Mouse (Mus musculus): ENCODE measurements around the gene Nat8f2. TPM values are rescaled to one million over a fixed set of nuclear protein-coding genes. Genes with fewer than 3 reads are reported as not detected.

The Nat8f2 gene
- total and polyA plus RNA-seq, 2 experiments from 2014 or later = 0.06 TPM; not detected in 1

DNA sequence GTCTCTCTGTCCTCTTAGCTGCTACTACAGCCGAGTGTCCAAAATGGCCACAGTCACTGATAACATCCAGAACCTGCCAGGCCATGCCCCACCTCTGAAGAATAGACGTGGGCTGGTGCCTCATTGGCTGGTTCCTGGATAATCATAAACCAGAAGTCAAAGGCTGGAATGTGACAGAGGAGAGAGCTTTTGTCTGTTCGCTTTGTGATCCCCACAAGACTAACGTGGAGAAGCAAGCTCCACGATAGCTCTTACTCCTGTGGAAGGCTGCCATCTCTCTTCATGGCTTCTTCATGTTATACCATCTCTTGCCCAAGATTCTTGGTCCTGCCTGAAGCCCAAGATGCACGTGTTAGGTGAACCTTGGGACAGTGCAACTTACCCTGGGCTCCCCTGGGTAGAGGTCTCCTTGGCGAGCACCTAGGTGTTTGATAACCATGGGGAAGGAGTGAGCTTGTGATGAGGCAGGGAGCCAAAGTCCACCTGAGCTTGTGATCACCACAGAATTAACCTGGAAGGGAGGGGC, 37.1 kb downstream of the Nat8f2 start, which contains the start of gene Nat8:
Gene Nat8, minus strand, starts transcription at position 287 of the 526 bp plus-strand sequence.
- Histone ChIP-seq H3K36me3 (ENCODE audit: insufficient read depth, low read length) (no peaks in the 10 kb centered on the region), H3K9me3 (ENCODE audit: low read length) (no peaks in the 10 kb centered on the region), H3K9ac (replicated peaks; ENCODE audit: low read length, poor library complexity, severe bottlenecking) (no peak within 1 kb of the TSS), H3K27ac (ENCODE audit: low read depth, low read length) (no peak within 1 kb of the TSS), H3K4me3 (ENCODE audit: low read depth, low read length) (no peak within 1 kb of the TSS), H3K27me3 (ENCODE audit: insufficient read depth, low read length) (no peaks in the 10 kb centered on the region), H3K4me1 (ENCODE audit: insufficient read depth, low read length) (no peaks in the 10 kb centered on the region), H3K4me2 (ENCODE audit: low read depth, low read length, poor library complexity, severe bottlenecking) (no peak within 1 kb of the TSS)
- ATAC-seq (ENCODE audit: low FRiP score) = no peak
- WGBS = 84% methylated on average over 7 of the region's 7 CpGs
- TF ChIP-seq CTCF (IDR thresholded peaks at IDR 0.05) = no peak
- DNase-seq (ENCODE audit: low spot score) = no peak

DNA sequence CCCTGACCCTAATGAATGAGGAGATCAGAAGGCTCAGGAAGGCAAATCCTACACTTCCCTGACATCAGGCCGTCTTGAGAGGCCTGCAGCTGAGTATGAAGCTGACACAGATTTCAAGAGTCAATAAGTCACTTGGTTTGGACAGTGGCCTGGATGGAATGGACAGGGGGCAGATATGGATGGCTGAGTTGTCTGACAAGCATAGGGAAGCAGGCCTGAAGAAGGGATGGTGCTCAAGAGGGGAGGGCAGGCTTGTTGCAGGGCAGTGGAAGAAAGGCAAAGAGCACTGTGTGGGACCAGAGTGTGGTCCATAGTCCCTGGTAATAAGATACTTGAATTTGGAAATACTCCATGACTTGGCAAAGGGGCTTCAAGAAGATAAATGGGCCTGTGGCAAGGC, 39.5 kb downstream of the Nat8f2 start:
- H3K4me1 ChIP-seq (ENCODE audit: insufficient read depth, low read length) = no peaks in the 10 kb centered on the region
- H3K4me2 ChIP-seq (ENCODE audit: low read depth, low read length, poor library complexity, severe bottlenecking) = no peak overlapping the region
- TF ChIP-seq CTCF (IDR thresholded peaks at IDR 0.05) = no peak
- H3K9me3 ChIP-seq (ENCODE audit: low read length) = no peaks in the 10 kb centered on the region
- no peak overlapping the region for H3K9ac ChIP-seq (replicated peaks; ENCODE audit: low read length, poor library complexity, severe bottlenecking)
- no peaks in the 10 kb centered on the region for H3K27me3 ChIP-seq (ENCODE audit: insufficient read depth, low read length)
- no peak for ATAC-seq (ENCODE audit: low FRiP score)
- no peaks in the 10 kb centered on the region for H3K36me3 ChIP-seq (ENCODE audit: insufficient read depth, low read length)
- no peak overlapping the region for H3K27ac ChIP-seq (ENCODE audit: low read depth, low read length)
- WGBS = 60% methylated on average over 1 of the region's 1 CpGs
- H3K4me3 ChIP-seq (ENCODE audit: low read depth, low read length) = no peak overlapping the region
- DNase-seq (ENCODE audit: low spot score) = no peak

DNA sequence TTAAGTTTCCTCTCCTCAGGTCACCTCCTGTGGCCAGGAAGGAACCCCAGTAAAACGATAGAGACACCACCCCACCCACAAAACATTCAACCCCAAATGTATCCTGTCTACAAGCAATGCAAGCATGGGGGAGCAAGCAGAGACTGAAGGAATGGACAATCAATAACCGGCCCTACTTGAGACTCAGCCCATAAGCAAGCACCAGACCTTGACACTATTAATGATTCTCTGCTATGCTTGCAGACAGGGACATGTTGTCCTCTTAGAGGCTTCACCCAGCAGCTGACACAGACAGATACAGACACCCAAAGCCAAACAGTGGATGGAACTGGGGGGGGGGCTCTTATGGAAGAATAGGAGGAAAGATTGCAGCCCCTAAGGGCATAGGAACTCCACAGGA, 43.1 kb downstream of the Nat8f2 start:
- Histone ChIP-seq H3K4me1 (ENCODE audit: insufficient read depth, low read length) (no peaks in the 10 kb centered on the region), H3K4me2 (ENCODE audit: low read depth, low read length, poor library complexity, severe bottlenecking) (no peak overlapping the region), H3K27me3 (ENCODE audit: insufficient read depth, low read length) (no peaks in the 10 kb centered on the region), H3K36me3 (ENCODE audit: insufficient read depth, low read length) (no peaks in the 10 kb centered on the region), H3K9ac (replicated peaks; ENCODE audit: low read length, poor library complexity, severe bottlenecking) (no peak overlapping the region), H3K4me3 (ENCODE audit: low read depth, low read length) (no peak overlapping the region), H3K27ac (ENCODE audit: low read depth, low read length) (no peak overlapping the region), H3K9me3 (ENCODE audit: low read length) (no peaks in the 10 kb centered on the region)
- DNase-seq (ENCODE audit: low spot score) (no peak), ATAC-seq (ENCODE audit: low FRiP score) (no peak)
- TF ChIP-seq CTCF (IDR thresholded peaks at IDR 0.05) = no peak
- WGBS = 91% methylated on average over 2 of the region's 2 CpGs

DNA sequence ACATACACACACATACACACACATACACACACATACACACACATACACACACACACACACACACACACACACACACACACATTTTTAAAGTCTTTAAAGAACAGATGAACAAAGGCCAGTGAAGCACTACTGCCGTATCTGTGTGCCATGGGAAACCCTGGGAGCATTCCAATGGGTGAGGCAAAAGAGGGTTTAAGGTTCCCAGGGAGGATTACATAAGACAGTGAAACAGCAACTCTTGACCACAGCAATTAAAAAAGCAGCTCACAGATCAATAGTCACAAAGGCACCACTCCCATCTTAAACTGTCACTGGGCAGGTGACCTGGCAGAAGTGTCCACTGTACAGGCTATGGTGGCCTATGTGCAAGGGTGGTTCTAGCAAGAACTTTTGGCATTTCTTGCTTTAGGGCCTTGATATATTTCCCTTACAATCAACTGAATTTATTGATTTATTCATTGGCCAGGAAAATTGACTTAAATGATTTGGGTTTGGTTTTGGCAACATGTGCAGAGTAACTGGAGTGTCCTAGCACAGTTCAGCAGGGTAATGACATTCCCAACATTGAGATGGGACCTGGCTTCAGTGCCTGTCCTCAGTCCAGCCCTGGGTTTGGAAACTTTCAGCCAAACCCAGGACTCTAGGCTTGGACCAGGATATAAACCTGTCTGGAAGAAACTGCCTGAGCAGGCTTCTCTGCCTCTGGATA, 45.4 kb downstream of the Nat8f2 start:
- no peak overlapping the region for H3K4me3 ChIP-seq (ENCODE audit: low read depth, low read length)
- DNase-seq (ENCODE audit: low spot score) (no peak), ATAC-seq (ENCODE audit: low FRiP score) (no peak)
- no peak overlapping the region for H3K27ac ChIP-seq (ENCODE audit: low read depth, low read length)
- TF ChIP-seq CTCF (IDR thresholded peaks at IDR 0.05) = no peak
- 82% methylated on average over 1 of the region's 1 CpGs for WGBS
- no peaks in the 10 kb centered on the region for H3K9me3 ChIP-seq (ENCODE audit: low read length)
- H3K4me2 ChIP-seq (ENCODE audit: low read depth, low read length, poor library complexity, severe bottlenecking) = no peak overlapping the region
- H3K4me1 ChIP-seq (ENCODE audit: insufficient read depth, low read length) = no peaks in the 10 kb centered on the region
- no peak overlapping the region for H3K9ac ChIP-seq (replicated peaks; ENCODE audit: low read length, poor library complexity, severe bottlenecking)
- no peaks in the 10 kb centered on the region for H3K27me3 ChIP-seq (ENCODE audit: insufficient read depth, low read length)
- no peaks in the 10 kb centered on the region for H3K36me3 ChIP-seq (ENCODE audit: insufficient read depth, low read length)

DNA sequence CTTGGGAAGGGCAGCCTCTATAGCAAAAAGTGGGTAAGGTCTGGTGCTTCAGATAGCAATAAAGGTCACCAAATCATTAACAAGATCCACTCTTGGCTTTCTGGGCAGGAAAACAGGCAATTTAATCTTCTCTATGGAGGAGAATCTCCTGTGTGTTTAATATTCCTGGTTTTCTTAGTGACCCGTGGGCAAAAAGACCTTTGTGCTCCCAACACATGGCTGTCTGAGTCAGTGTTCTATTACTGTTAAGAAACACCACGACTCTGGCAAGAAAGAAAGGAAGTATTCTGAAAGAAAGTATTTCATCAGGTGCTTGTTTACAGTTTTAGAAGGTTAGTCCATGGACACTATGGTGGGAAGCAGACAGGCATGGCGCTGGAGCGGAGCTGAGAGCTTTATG, 46.7 kb downstream of the Nat8f2 start:
- no peak for ATAC-seq (ENCODE audit: low FRiP score)
- Histone ChIP-seq H3K4me3 (ENCODE audit: low read depth, low read length) (no peak overlapping the region), H3K4me2 (ENCODE audit: low read depth, low read length, poor library complexity, severe bottlenecking) (no peak overlapping the region), H3K36me3 (ENCODE audit: insufficient read depth, low read length) (no peaks in the 10 kb centered on the region), H3K27me3 (ENCODE audit: insufficient read depth, low read length) (no peaks in the 10 kb centered on the region), H3K27ac (ENCODE audit: low read depth, low read length) (no peak overlapping the region), H3K9me3 (ENCODE audit: low read length) (no peaks in the 10 kb centered on the region), H3K9ac (replicated peaks; ENCODE audit: low read length, poor library complexity, severe bottlenecking) (no peak overlapping the region), H3K4me1 (ENCODE audit: insufficient read depth, low read length) (no peaks in the 10 kb centered on the region)
- TF ChIP-seq CTCF (IDR thresholded peaks at IDR 0.05) = no peak
- WGBS = 85% methylated on average over 4 of the region's 4 CpGs
- DNase-seq (ENCODE audit: low spot score) = no peak

DNA sequence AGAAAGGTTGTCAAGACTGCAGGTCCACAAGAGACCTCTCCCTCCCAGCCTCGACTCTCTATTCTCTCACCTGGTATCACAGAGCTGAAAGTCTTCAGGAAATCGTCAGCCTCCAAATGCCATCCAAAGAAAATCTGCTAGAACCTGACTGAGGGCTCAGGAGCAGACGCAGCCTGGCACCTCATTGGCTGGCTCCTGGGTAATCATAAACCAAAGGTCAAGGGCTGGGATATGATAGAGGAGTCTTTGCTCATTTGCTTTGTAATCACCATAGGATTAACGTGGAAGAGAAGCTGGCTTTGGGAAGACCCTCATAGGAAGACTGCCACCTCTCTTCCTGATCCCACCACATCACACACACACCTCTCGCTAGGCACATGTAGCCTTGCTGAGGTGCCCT, 48.1 kb downstream of the Nat8f2 start, which contains the start of the genes Nat8f6 and Nat8f5:
Gene Nat8f6, minus strand, starts transcription at position 118 of the 400 bp plus-strand sequence.
Gene Nat8f5, minus strand, starts transcription at position 136 of the 400 bp plus-strand sequence.
- 88% methylated on average over 5 of the region's 5 CpGs for WGBS
- no peak within 1 kb of the TSS for H3K27ac ChIP-seq (ENCODE audit: low read depth, low read length)
- no peak for TF ChIP-seq CTCF (IDR thresholded peaks at IDR 0.05)
- H3K4me2 ChIP-seq (ENCODE audit: low read depth, low read length, poor library complexity, severe bottlenecking) = no peak within 1 kb of the TSS
- no peak within 1 kb of the TSS for H3K4me3 ChIP-seq (ENCODE audit: low read depth, low read length)
- H3K27me3 ChIP-seq (ENCODE audit: insufficient read depth, low read length) = no peaks in the 10 kb centered on the region
- no peaks in the 10 kb centered on the region for H3K36me3 ChIP-seq (ENCODE audit: insufficient read depth, low read length)
- no peak within 1 kb of the TSS for H3K9ac ChIP-seq (replicated peaks; ENCODE audit: low read length, poor library complexity, severe bottlenecking)
- H3K4me1 ChIP-seq (ENCODE audit: insufficient read depth, low read length) = no peaks in the 10 kb centered on the region
- H3K9me3 ChIP-seq (ENCODE audit: low read length) = no peaks in the 10 kb centered on the region
- no peak for ATAC-seq (ENCODE audit: low FRiP score)
- no peak for DNase-seq (ENCODE audit: low spot score)

Data from midbrain, postnatal 0 days (tissue).